Mouse (Mus musculus) erythroblast, embryonic 14.5 days (primary cell): ENCODE measurements around the gene Micu2. TPM values are rescaled to one million over a fixed set of nuclear protein-coding genes. Genes with fewer than 3 reads are reported as not detected.
"Not testable (repeated sequence)": the region's sequence is repeated elsewhere in the genome, so short reads cannot be mapped to it uniquely, and the experiment has no call there.

Experiments
- H3K27me3 ChIP-seq: 2 replicates; pipeline ENCODE4 v1.6.1; 2012; ENCODE audit warnings: inconsistent platforms; ENCODE audit not compliant: control insufficient read depth
- H3K36me3 ChIP-seq: 2 replicates; pipeline ENCODE4 v1.6.1; 2012; ENCODE audit warnings: mild to moderate bottlenecking, inconsistent platforms; ENCODE audit not compliant: control insufficient read depth
- H3K4me1 ChIP-seq: 2 replicates; pipeline ENCODE4 v1.6.1; 2012; ENCODE audit warnings: inconsistent platforms; ENCODE audit not compliant: control insufficient read depth
- H3K4me3 ChIP-seq: replicated peaks from 2 replicates; pipeline ENCODE3; 2012; ENCODE audit warnings: moderate library complexity, mild to moderate bottlenecking, inconsistent platforms
- H3K9me3 ChIP-seq: 2 replicates; pipeline ENCODE4 v1.6.1; 2012; ENCODE audit warnings: low read length, inconsistent platforms, mixed read lengths; ENCODE audit not compliant: control insufficient read depth
- GATA1 ChIP-seq: IDR thresholded peaks from 2 replicates; pipeline ENCODE4 v1.6.1; 2012; ENCODE audit warnings: low read length, inconsistent platforms, mixed read lengths
- TAL1 ChIP-seq: IDR thresholded peaks from 3 replicates; pipeline ENCODE4 v1.6.1; 2012; ENCODE audit warnings: low read length, inconsistent platforms, mixed read lengths
- polyA plus RNA-seq: library from polyadenylated mRNA; stranded (reverse); fragments of >175 nt; gene quantifications from 2 replicates; pipeline ENCODE4 v1.2.3, GENCODE M21; 2012

The Micu2 gene
- polyA plus RNA-seq, 1 experiment, result 5.8 TPM

- H3K27me3 ChIP-seq, result no peaks in the 10 kb centered on the region
- H3K4me1 ChIP-seq, result peaks cover 34% of the 10 kb centered on the region
- H3K9me3 ChIP-seq, result no peaks in the 10 kb centered on the region
- TF ChIP-seq TAL1 (no peak), GATA1 (no peak)
- H3K4me3 ChIP-seq, result no peak overlapping the region
- peaks cover 29% of the 10 kb centered on the region for H3K36me3 ChIP-seq
Measured at GRCm38 (mm10) chr14:57932881-57933443, 66.1 kb downstream of the Micu2 start.

GRCm38 (mm10) chr14:57921428-57922131 lies 77.5 kb downstream of the Micu2 start:
- H3K9me3 ChIP-seq, result peaks cover 4% of the 10 kb centered on the region; the same call in 1 of the 2 replicates

GRCm38 (mm10) chr14:57920568-57921310 lies 78.3 kb downstream of the Micu2 start:
- Histone ChIP-seq H3K36me3 (peaks cover 45% of the 10 kb centered on the region), H3K4me1 (no peaks in the 10 kb centered on the region), H3K27me3 (no peaks in the 10 kb centered on the region), H3K4me3 (no peak overlapping the region), H3K9me3 (peaks cover 4% of the 10 kb centered on the region; the same call in 1 of the 2 replicates)
- TF ChIP-seq GATA1 (no peak), TAL1 (no peak)

More at GRCm38 (mm10) chr14:57921428-57922131, 77.5 kb downstream of the Micu2 start:
- Histone ChIP-seq H3K27me3 (no peaks in the 10 kb centered on the region), H3K36me3 (peaks cover 50% of the 10 kb centered on the region), H3K4me1 (no peaks in the 10 kb centered on the region), H3K4me3 (no peak overlapping the region)
- TF ChIP-seq TAL1 (no peak), GATA1 (no peak)

- Histone ChIP-seq H3K4me3 (no peak overlapping the region), H3K9me3 (peaks cover 4% of the 10 kb centered on the region; the same call in 1 of the 2 replicates), H3K36me3 (peaks cover 40% of the 10 kb centered on the region), H3K4me1 (no peaks in the 10 kb centered on the region), H3K27me3 (no peaks in the 10 kb centered on the region)
- TF ChIP-seq GATA1 (no peak), TAL1 (no peak)
Measured at GRCm38 (mm10) chr14:57919148-57919875, 79.8 kb downstream of the Micu2 start.

GRCm38 (mm10) chr14:57915341-57915740 lies 83.7 kb downstream of the Micu2 start:
- Histone ChIP-seq H3K27me3 (no peaks in the 10 kb centered on the region), H3K36me3 (peaks cover 21% of the 10 kb centered on the region), H3K9me3 (no peaks in the 10 kb centered on the region), H3K4me1 (peaks cover 12% of the 10 kb centered on the region), H3K4me3 (no peak overlapping the region)
- TF ChIP-seq GATA1, result no peak
- TF ChIP-seq TAL1, result no peak

GRCm38 (mm10) chr14:57912211-57913007 lies 86.7 kb downstream of the Micu2 start:
- not testable (repeated sequence) for H3K27me3 ChIP-seq, H3K9me3 ChIP-seq, H3K36me3 ChIP-seq, H3K4me3 ChIP-seq
- peaks cover 19% of the 10 kb centered on the region for H3K4me1 ChIP-seq

- H3K27me3 ChIP-seq, H3K9me3 ChIP-seq, H3K4me3 ChIP-seq, H3K36me3 ChIP-seq: not testable (repeated sequence)
- H3K4me1 ChIP-seq, result peaks cover 19% of the 10 kb centered on the region
Measured at GRCm38 (mm10) chr14:57911787-57912186, 87.3 kb downstream of the Micu2 start.

GRCm38 (mm10) chr14:57911316-57911715 lies 87.7 kb downstream of the Micu2 start:
- Histone ChIP-seq H3K36me3 (0 out of 2 replicates have a peak, but pooled peaks cover under 1% of the 10 kb centered on the region), H3K9me3 (no peaks in the 10 kb centered on the region), H3K4me1 (peaks cover 19% of the 10 kb centered on the region), H3K27me3 (no peaks in the 10 kb centered on the region), H3K4me3 (no peak overlapping the region)
- no peak for TF ChIP-seq TAL1
- TF ChIP-seq GATA1, result no peak
